Mouse (Mus musculus): ENCODE data around the gene Tpd52l2. TPM values are rescaled to one million over a fixed set of nuclear protein-coding genes. Genes with fewer than 3 reads are reported as not detected.

The Tpd52l2 gene
- polyA plus RNA-seq (2012; rRNA removed), result 137 and 215 TPM in 2 replicates

DNA sequence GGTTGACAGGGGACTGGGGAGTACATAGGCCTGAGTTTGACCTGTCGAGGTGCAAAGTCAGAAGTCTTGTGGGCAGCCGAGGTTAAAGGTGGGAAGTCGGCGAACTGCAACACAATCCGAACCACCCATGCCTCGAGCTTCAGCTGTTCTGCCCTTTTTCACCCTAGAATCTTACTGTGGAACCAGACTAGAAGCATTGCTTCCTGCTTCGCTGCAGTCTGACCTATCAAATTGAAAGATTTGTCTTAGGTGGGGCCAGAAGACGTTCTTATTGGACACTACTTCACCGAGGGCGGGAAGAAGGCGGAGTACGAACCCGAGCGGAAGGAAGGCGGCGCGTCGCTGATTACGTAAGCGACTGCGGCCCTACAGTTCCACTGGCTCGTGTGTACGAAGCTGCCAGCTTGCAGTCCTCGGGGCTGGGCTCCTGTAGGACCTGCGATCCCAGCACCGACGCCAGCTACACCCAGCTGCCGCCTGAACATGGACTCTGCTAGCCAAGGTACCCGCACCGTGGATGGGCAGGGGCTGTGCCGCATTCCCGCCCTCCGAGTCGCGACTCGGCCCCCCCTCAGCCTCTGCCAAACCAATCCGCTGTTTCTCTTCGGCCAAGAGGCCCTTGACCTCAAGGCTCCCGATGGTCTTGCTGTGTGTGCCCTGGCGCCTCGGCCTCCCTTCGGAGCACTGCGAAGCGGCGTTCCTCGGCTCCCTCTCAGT is at the start of gene Tpd52l2:
TSS of gene Tpd52l2 (plus strand) at position 312 of the 717 bp plus-strand sequence.

GRCm38 (mm10) chr2:181459153-181459672 is 37.7 kb upstream of the Tpd52l2 start, which contains the start of gene Zbtb46:
TSS of gene Zbtb46 (minus strand) at chr2:181459426.

DNA sequence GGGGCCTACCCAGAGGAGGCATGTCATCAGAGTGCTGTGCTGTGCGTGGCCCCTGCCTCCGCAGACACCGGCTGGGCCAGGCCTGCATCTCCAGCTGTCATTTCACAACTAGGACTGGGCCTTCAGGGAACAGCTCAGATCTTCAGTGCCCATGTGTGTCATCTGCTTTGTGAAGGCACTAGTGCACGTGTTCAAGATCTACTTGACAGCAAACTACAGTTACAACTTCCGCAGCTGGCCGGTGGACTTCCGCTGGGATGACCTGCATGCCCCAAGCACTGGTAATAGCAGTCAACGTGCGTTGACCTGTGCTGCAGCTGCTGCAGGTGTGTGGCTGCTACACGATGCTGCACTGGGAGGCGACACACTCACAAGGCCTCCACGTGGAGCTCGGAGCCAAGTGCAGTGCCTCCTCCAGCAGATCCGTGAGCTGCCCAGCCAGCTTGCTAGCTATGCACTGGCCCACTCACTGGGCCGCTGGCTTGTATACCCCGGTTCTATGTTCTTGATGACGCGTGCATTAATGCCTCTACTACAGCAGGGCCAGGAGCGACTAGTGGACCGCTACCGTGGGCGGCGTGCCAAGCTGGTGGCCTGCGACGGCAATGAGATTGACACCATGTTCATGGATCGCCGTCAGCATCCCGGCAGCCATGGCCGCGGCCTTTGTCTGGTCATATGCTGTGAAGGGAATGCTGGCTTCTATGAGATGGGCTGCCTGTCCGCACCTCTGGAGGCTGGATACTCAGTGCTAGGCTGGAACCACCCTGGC is 3.6 kb upstream of the Tpd52l2 start, which contains the start of gene Abhd16b:
TSS of gene Abhd16b (plus strand) at position 51 of the 772 bp plus-strand sequence.

GRCm38 (mm10) chr2:181520118-181520935 is 23.4 kb downstream of the Tpd52l2 start, which contains the start of gene Dnajc5:
TSS of gene Dnajc5 (plus strand) at chr2:181520485.

Other genes with a start within 250 kb of the Tpd52l2 start
- gene Gmeb2, start 209.1 kb upstream of the Tpd52l2 start, polyA plus RNA-seq (2012; rRNA removed), result 21.5 and 33.3 TPM in 2 replicates
- 166 and 354 TPM in 2 replicates for gene Stmn3, start 182.6 kb upstream of the Tpd52l2 start, polyA plus RNA-seq (2012; rRNA removed)
- gene Rtel1, start 177.4 kb upstream of the Tpd52l2 start, polyA plus RNA-seq (2012; rRNA removed), result 98.4 and 116 TPM in 2 replicates
- gene Zgpat, start 132.2 kb upstream of the Tpd52l2 start, polyA plus RNA-seq (2012; rRNA removed), result 63.2 and 85.0 TPM in 2 replicates
- 86.3 and 95.1 TPM in 2 replicates for gene Arfrp1, start 131.7 kb upstream of the Tpd52l2 start, polyA plus RNA-seq (2012; rRNA removed)
- 38.4 and 60.0 TPM in 2 replicates for gene Lime1, start 117.1 kb upstream of the Tpd52l2 start, polyA plus RNA-seq (2012; rRNA removed)
- 11.8 and 16.4 TPM in 2 replicates for gene Zbtb46, start 37.7 kb upstream of the Tpd52l2 start, polyA plus RNA-seq (2012; rRNA removed)
- not detected in 2 replicates for gene Abhd16b, start 3.9 kb upstream of the Tpd52l2 start, polyA plus RNA-seq (2012; rRNA removed)
- 72.3 and 86.8 TPM in 2 replicates for gene Dnajc5, start 23.3 kb downstream of the Tpd52l2 start, polyA plus RNA-seq (2012; rRNA removed)
- gene Uckl1, start 87.8 kb downstream of the Tpd52l2 start, polyA plus RNA-seq (2012; rRNA removed), result 59.6 and 92.4 TPM in 2 replicates
- 50.4 and 77.7 TPM in 2 replicates for gene Prpf6, start 94.7 kb downstream of the Tpd52l2 start, polyA plus RNA-seq (2012; rRNA removed)
- gene Zfp512b, start 95.7 kb downstream of the Tpd52l2 start, polyA plus RNA-seq (2012; rRNA removed), result 86.1 and 97.7 TPM in 2 replicates
- 27.2 and 38.4 TPM in 2 replicates for gene Samd10, start 102.1 kb downstream of the Tpd52l2 start, polyA plus RNA-seq (2012; rRNA removed)
- gene Gm29797, start 159.9 kb downstream of the Tpd52l2 start, polyA plus RNA-seq (2012; rRNA removed), result 0.22 and 0.30 TPM in 2 replicates
- 12.0 and 20.4 TPM in 2 replicates for gene Sox18, start 174.5 kb downstream of the Tpd52l2 start, polyA plus RNA-seq (2012; rRNA removed)
- gene Tcea2, start 183.2 kb downstream of the Tpd52l2 start, polyA plus RNA-seq (2012; rRNA removed), result 43.7 and 63.4 TPM in 2 replicates
- 42.2 and 74.8 TPM in 2 replicates for gene Rgs19, start 196.8 kb downstream of the Tpd52l2 start, polyA plus RNA-seq (2012; rRNA removed)
- not detected in 2 replicates for gene Lkaaear1, start 201.3 kb downstream of the Tpd52l2 start, polyA plus RNA-seq (2012; rRNA removed)
- gene Oprl1, start 217.9 kb downstream of the Tpd52l2 start, polyA plus RNA-seq (2012; rRNA removed), result 16.4 and 19.8 TPM in 2 replicates